Comparison of ENCODE assay signal across 12 mouse cellular contexts in the genomic region with DNA sequence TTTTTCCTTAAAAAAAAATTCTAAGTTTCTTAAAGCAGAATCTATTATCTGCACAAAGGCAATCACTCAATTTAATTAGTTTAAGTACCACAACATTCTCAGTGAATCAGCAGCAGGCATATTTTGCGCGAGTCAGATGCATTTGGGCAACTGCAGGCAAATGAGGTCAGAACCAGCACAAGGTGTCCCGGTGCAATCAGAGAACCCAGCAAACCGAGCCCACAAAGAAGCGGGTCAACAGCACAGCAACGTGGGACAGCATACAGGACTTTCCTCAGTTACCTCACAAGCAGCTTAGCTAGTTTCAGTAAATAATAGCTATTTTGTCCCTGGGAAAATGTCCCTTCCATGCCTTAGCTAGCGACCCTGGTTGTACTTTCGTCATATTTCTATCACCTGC. TPM values are rescaled to one million over a fixed set of nuclear protein-coding genes. Genes with fewer than 3 reads are reported as not detected.
DNase-seq lines count a peak whose midpoint lies in the region; ATAC-seq lines count a peak whose summit lies in the region.
"Had no signal": no experiment of that assay in that cellular context is flagged by ENCODE, and none has a peak within 500 bp of the region (broad histone marks: within the 10 kb centered on the region; RNA-seq: fewer than 3 reads in every experiment).

No protein-coding gene starts in this region.

- peak overlapping the region; percentile 35 for H3K4me3 ChIP-seq in kidney, embryonic 16.5 days (ENCODE audit: low read length)
- peak overlapping the region; percentile 26; the same call in 1 of the 2 replicates for H3K4me3 ChIP-seq in intestine, embryonic 14.5 days (ENCODE audit: low read depth, low read length)

- H3K27ac ChIP-seq in kidney, embryonic 16.5 days (ENCODE audit: low read length) = no peak overlapping the region
- H3K27ac ChIP-seq in intestine, embryonic 14.5 days (ENCODE audit: low read depth) = peak overlapping the region; percentile 84; the same call in 1 of the 2 replicates

- no peaks in the 10 kb centered on the region for H3K9me3 ChIP-seq in kidney, embryonic 16.5 days (ENCODE audit: low read length)
- H3K9me3 ChIP-seq in intestine, embryonic 14.5 days (ENCODE audit: control insufficient read depth, low read length) = no peaks in the 10 kb centered on the region
- H3K9me3 ChIP-seq: G1E; hindbrain, embryonic 10.5 days had no signal

- H3K36me3 ChIP-seq in kidney, embryonic 16.5 days (ENCODE audit: insufficient read depth, low read length) = no peaks in the 10 kb centered on the region
- no peaks in the 10 kb centered on the region for H3K36me3 ChIP-seq in intestine, embryonic 14.5 days (ENCODE audit: control insufficient read depth, insufficient read depth, low read length)
- H3K36me3 ChIP-seq: G1E; hindbrain, embryonic 10.5 days had no signal

- DNase-seq in kidney, adult 8-10 months = no peak
- peak; percentile 45 for DNase-seq in Muller cell, postnatal 12 days (ENCODE audit: inconsistent ontology term)
- peak; percentile 68 to 71 for DNase-seq in adrenal gland, postnatal 36 days
- no peak for DNase-seq in intestine, embryonic 14.5 days (ENCODE audit: low spot score)
- no peak for DNase-seq in B cell, adult 2 months
- no peak for DNase-seq in cerebellum, postnatal 36 days
- no peak for DNase-seq in testis, postnatal 10 days (ENCODE audit: low spot score)
- DNase-seq: left cerebral cortex, postnatal 4 days; right cerebral cortex, postnatal 25 days had no signal

- H3K4me2 ChIP-seq in kidney, embryonic 16.5 days (replicated peaks; ENCODE audit: low read depth, low read length) = peak overlapping the region; percentile 48; the same call in 1 of the 2 replicates
- peak overlapping the region; percentile 51 for H3K4me2 ChIP-seq in intestine, embryonic 14.5 days (ENCODE audit: low read length)

- 52% methylated on average over 8 of the region's 8 CpGs for WGBS in kidney, embryonic 16.5 days
- WGBS in intestine, embryonic 14.5 days = 66% methylated on average over 8 of the region's 8 CpGs

- ATAC-seq in kidney, embryonic 16.5 days (ENCODE audit: low FRiP score, low TSS enrichment) = no peak
- no peak for ATAC-seq in intestine, embryonic 14.5 days (replicated peaks; ENCODE audit: low FRiP score, low TSS enrichment, low read depth)

- H3K27me3 ChIP-seq in kidney, embryonic 16.5 days (ENCODE audit: insufficient read depth, low read length) = no peaks in the 10 kb centered on the region
- no peaks in the 10 kb centered on the region for H3K27me3 ChIP-seq in intestine, embryonic 14.5 days (replicated peaks; ENCODE audit: control insufficient read depth, insufficient read depth, low read length)

- 0 out of 2 replicates have a peak overlapping the region, but pooled peaks have one; percentile 15 for H3K9ac ChIP-seq in kidney, embryonic 16.5 days (replicated peaks; ENCODE audit: low read length)
- peak overlapping the region; percentile 34 for H3K9ac ChIP-seq in intestine, embryonic 14.5 days (ENCODE audit: low read length)

- H3K4me1 ChIP-seq in kidney, embryonic 16.5 days (ENCODE audit: insufficient read depth, low read length) = no peaks in the 10 kb centered on the region
- peaks cover 20% of the 10 kb centered on the region for H3K4me1 ChIP-seq in intestine, embryonic 14.5 days (replicated peaks; ENCODE audit: control insufficient read depth, insufficient read depth, low read length)

RNA-seq across cellular contexts. Expression of a gene that starts 35.9 kb away (rescaled TPM):
- polyA plus RNA-seq in kidney, embryonic 16.5 days (2015; fragmentation: Nextera tagmentation; extraction: Ambion mirVana) = 5.2 and 5.7 TPM in 2 replicates
- 10 to 100 TPM; 66.6 to 80.8 TPM for total RNA-seq in adrenal gland, postnatal 36 days (2021)
- polyA plus RNA-seq in intestine, embryonic 14.5 days (2014; fragmentation: Nextera tagmentation; extraction: Ambion mirVana) = 6.9 and 7.2 TPM in 2 replicates
- polyA plus RNA-seq: G1E had no signal

Comparison
In these comparisons a context has a peak if more than half of its experiments do, and no peak if none do; other contexts are left out.
1. DNase-seq: peak in Muller cell, postnatal 12 days (single experiment) and adrenal gland, postnatal 36 days (2 of 2); none in kidney, adult 8-10 months (0 of 2), intestine, embryonic 14.5 days (single experiment), B cell, adult 2 months (0 of 2), cerebellum, postnatal 36 days (0 of 2) and testis, postnatal 10 days (single experiment).